Mouse (Mus musculus) ovary, postnatal 36 days (tissue): ENCODE measurements at regions not wholly inside any gene's neighbourhood (a gene's known extent, or its start where the extent isn't known, plus 50 kb on each side); places are given as distances from the start of the nearest gene placed in this dataset.

ENCODE experiments used
- DNase-seq: peaks from one replicate; pipeline ENCODE4 v3.0.0; 2022; ENCODE audit warnings: low spot score, mixed read lengths

- no peak for DNase-seq
These were observed 150.7 kb upstream of the Ccn2 start for GRCm38 (mm10) chr10:24444572-24444971.

DNA sequence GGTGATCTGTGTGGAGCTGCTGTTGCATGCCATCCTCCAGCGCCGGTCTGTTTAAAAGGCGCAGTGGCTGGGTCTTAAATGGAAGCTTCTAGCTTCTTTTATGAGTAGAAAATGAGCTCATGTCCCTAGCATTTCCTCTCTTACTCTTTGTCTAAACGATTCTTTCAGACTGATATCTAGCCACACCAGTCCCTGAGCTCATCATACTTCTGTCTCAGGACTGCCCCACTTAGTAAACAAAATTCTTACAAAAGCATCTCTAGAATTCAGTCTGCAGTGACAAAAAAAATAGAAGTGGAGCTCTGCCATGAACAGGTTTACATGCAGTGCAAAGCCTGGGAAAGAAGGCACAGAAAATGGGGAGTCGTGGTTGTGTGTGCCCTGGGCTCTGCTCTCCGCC lies 150.2 kb upstream of the Ccn2 start:
- DNase-seq, result no peak

GRCm38 (mm10) chr10:24446168-24446567 lies 149.1 kb upstream of the Ccn2 start:
- no peak for DNase-seq

DNA sequence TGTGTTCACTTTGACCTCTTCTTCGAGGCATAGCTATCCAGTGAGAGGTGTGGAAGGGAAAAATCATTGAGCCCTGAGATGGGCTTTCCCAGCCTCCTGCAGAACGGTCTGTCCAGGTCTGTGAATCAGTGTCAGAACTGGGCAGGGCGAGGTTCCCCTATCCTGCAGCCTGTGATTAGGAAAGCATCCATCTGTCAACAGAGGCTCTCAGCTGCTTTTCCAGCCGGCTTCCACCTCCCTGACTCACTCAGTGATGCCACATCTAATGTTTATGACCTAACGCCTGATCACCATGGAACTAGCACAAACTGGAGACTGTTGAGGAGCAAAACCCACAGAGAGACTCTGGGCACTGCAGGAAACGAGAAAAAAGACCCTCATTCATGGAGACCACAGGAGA lies 148.1 kb upstream of the Ccn2 start:
- peak; percentile 5 for DNase-seq

- peak; percentile 6 for DNase-seq
These were observed 147.2 kb upstream of the Ccn2 start for GRCm38 (mm10) chr10:24448001-24448561.

DNA sequence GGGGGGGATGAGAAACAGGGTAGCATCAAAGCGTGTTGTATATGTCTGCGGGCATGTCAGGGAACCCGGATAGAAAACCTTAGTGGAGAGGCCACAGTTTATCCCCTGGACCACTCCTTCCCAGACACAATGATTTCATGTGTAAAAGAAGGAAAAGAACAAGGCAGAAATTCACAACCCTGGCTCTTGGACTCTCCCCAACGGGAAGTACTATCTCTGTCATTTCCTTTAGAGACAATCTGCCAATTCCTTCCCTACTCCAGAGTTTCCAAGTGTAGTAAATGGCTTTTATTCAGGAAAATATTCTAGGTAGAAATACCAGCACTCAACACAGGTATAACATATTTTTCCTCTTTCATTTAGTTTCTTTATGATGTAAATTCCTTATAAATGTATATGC lies 141.7 kb upstream of the Ccn2 start:
- DNase-seq, result no peak

- DNase-seq, result no peak
These were observed 136.6 kb upstream of the Ccn2 start for GRCm38 (mm10) chr10:24458667-24459066.

DNA sequence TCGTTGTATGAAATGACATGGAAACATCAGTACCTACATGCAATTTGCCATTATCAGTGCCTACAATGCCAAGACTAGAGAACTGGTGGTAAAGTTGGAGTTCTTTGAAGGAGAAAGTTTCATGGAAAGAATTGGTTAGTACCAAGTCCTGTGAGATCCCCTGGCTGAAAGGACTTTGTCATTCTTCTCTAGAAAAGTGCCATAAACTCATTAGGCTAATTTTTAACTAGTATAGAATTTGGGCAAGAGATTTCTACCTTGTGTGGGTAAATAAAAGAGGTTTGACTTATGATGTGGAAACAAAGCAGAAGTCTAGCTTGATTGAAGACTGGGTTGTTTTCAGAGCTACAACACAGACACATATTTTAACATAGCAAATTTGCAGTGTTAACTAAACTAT lies 131.4 kb upstream of the Ccn2 start:
- DNase-seq, result no peak

DNA sequence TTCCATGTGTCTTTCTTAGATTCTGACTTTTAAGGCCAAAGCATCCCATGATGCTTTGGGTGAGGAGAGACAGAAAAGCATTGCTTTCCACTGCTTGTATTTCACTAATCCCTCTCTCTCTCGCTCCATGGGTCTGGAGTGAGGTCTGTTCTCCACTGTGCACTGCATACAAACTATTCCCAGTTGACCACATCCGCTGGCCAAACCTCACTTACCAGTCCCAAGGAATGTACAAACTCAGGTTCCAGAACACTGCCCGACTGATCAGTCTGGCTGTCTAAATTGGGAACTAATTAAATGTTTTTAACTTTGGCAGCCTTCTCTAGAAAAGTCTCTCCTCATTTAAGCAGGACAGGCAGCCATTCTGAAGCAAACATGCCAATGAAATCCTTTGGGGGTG lies 130.9 kb upstream of the Ccn2 start:
- no peak for DNase-seq

DNA sequence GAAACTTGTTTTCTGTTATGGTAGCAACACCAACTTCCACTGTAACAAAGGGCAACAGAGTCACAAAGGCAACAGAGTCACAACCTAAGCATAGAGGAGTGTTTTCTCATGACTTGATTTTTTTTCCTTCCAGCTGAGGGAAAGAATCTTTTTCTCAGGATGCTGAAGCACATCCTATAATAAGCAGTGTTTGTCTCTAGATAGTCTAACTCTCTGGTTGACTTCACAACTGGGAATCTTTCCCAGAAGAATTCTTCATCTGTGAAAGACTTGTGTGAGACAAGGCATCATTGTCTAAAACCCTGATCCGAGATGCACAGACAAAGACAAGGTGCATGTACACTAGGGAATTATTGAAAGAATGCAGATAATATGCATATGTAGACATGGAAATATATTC lies 125.5 kb upstream of the Ccn2 start:
- no peak for DNase-seq

GRCm38 (mm10) chr10:24471521-24471920 lies 123.7 kb upstream of the Ccn2 start:
- DNase-seq, result no peak

GRCm38 (mm10) chr10:24476288-24476687 lies 119.0 kb upstream of the Ccn2 start:
- DNase-seq, result no peak

DNA sequence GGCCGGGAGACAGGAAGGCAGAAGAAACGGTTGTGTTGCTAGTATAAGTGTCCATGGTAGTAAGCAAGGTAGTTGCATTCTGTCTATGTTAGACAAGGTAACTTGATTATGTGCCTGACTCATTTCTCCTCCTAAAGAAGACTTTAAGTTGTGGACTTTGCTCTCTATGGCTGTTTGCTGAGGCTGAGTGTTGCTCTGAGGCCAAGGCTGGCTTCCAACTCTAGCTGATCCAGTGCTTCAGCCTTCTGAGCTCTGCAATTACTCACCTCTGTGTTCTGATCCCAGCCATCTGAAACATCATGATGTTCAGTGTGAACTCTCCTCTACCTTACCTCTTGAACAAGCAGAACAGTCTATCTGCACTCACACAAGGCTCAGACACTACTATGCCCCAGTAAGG lies 116.7 kb upstream of the Ccn2 start:
- no peak for DNase-seq

DNA sequence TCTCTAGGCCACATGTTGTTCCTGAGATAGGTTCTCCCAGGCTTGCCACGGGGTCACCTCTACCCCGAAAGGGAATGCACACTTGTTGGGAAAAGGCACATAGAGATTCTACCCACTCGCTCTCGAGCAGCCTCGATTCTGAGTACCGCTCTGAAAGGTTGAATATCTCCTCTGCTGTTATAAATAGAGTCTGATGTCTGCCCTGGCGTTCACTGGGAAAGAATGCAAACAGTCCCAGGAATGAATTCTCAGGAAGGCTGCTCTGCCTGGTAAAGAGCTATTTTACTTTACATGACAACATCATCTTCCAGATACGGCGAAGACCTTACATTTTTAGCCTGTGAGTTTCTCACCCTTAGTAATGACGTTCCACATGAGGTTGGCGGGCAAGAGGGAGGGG lies 116.1 kb upstream of the Ccn2 start:
- DNase-seq, result no peak

DNA sequence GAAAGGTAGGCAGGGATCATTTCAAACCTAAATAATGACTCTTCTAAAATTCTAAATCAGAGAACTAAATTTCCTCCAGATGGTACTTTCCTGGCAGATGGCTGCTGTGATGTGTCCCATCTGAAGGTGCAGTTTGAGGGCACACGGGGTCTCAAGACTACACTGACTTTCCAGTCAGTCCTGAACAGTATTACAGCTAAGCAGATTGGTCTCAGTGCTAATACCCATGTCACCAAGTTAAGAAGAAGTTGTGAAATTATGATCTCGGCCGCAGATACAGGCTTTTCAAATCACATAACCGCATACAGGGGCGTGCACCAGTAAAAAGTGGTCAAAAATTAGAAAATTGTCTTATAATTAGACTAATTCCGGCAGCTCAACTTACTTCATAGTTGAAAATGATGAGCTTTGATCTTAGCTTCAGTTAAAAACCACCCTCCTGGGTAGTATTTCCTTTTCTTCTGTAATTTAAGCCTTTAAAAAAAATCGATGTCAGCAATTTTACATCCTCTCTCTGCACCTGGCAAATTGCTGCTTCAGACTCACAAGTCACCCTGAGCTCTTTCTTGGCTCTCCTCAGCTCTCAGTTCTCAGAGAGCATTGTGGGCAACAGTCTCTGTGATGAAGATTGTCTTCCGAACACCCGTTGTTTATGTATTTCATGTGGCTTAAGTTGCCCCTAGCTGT lies 113.2 kb upstream of the Ccn2 start:
- no peak for DNase-seq

GRCm38 (mm10) chr10:24483053-24483452 lies 112.2 kb upstream of the Ccn2 start:
- no peak for DNase-seq

DNA sequence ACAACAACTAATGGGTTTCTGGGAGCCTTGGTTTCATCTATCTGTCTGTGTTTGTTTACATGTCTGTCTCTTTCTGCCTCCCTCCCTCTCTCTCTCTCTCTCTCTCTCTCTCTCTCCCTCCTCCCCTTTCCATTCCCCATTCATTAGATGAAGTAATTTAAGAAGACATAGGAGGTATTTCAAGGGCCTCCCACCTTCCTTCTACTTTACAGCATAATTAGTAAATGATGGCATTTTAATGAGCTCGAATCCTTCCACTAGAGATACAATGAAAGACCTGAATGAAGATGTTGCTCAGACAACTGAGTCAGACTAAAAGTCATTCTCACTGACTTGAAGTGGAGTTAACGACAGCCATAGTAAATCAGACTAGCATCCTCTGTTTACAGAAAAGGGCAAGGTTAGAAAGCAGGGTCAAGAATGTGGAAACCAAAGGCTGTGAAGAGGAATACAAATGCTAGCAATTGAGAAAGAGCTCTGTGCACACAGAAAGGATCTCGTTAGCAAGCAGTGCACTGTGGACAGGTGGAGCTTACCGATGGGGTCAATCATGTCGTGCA lies 111.1 kb upstream of the Ccn2 start:
- DNase-seq, result no peak

- no peak for DNase-seq
These were observed 109.8 kb upstream of the Ccn2 start for GRCm38 (mm10) chr10:24485461-24485860.

GRCm38 (mm10) chr10:24486224-24486623 lies 109.0 kb upstream of the Ccn2 start:
- DNase-seq, result no peak

- no peak for DNase-seq
These were observed 107.3 kb upstream of the Ccn2 start for GRCm38 (mm10) chr10:24487915-24488314.

DNA sequence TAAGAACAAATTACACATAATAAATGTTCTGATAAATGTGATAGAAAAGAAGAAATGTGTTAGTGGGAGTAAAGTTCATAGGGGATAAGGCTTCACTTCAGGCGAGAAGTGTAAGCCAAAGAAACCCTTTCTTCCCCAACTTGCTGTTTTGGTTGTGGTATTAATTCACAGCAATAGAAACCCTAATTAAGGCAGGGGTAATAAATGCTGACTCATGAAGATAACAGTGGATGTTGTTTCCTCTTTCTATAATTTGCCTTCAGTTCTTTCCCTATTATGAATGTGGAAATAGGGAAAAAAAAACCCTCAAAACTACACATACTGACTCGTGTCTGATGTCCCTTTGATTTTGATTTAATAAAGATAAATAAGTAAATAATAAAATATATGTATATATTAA lies 104.8 kb upstream of the Ccn2 start:
- DNase-seq, result no peak

- DNase-seq, result no peak
These were observed 103.4 kb upstream of the Ccn2 start for GRCm38 (mm10) chr10:24491848-24492247.

DNA sequence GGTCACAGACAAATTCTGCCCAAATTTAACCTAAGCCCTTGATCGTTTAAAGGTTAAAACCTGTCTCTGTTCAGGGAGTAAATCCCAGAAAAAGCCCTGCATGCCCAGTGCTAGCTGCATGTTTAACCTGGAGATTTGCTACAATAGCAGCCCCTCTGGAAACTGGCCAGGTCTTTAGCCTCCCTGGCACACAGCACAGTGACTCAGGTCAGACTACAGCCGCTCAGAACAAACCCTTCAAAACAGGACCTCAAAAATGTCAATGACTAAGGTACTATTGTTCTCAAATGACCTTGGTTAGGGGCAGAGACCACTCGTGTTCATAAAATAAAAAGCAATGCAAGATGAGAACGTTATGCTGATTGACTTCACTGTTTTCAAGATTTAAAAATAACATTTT lies 101.8 kb upstream of the Ccn2 start:
- peak; percentile 66 for DNase-seq

DNA sequence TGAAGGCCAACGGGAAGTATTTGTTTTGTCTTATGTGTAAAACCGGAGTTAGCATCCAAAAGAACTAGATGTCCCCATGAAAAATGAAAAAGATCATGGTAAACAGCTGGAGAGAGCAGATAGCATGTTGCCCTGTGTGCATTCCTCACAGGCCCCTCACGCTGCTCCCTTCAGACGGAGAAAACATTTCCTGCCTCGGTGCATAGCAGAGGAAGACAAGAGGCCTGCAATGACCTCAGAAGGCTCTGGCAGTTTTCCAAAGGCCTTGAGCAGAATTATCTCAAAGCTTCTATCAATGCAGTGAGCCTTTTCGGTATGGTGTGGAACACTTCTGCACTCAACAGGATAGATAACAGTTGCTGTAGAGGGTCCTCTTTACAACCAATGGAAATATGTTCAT lies 101.3 kb upstream of the Ccn2 start:
- DNase-seq, result peak; percentile 58
